Mouse (Mus musculus) E14TG2a.4 (cell line): Measurements from ENCODE around the gene Ubb.

ENCODE experiments used
- CTCF ChIP-seq: conservative IDR thresholded peaks from 2 replicates; pipeline ENCODE4 v1.5.1; 2014; ENCODE audit warnings: low read length
- POU5F1 ChIP-seq: IDR thresholded peaks from 2 replicates; pipeline ENCODE4 v1.6.1; 2014; ENCODE audit warnings: low read length, borderline replicate concordance

GRCm38 (mm10) chr11:62549782-62550181 lies 1.2 kb upstream of the Ubb start:
- TF ChIP-seq CTCF (no peak), POU5F1 (no peak)
